Mouse (Mus musculus) myocyte (in vitro differentiated cells): ENCODE measurements around the gene Ccdc171.

Source experiments
- CEBPB ChIP-seq: IDR thresholded peaks from 2 replicates; pipeline ENCODE4 v1.6.1; 2011; ENCODE audit warnings: mild to moderate bottlenecking, moderate library complexity; ENCODE audit not compliant: poor library complexity, insufficient read depth, severe bottlenecking
- E2F4 ChIP-seq: IDR thresholded peaks from one replicate; pipeline ENCODE4 v1.6.1; 2011; ENCODE audit warnings: mild to moderate bottlenecking, control low read depth, moderate library complexity; ENCODE audit not compliant: insufficient read depth
- POLR2A ChIP-seq: IDR thresholded peaks from one replicate; pipeline ENCODE4 v1.6.1; 2011; ENCODE audit warnings: low read depth, mild to moderate bottlenecking, control low read depth, moderate library complexity; ENCODE audit not compliant: insufficient read length
- POLR2AphosphoS2 ChIP-seq: IDR thresholded peaks from one replicate; pipeline ENCODE4 v1.6.1; 2011; ENCODE audit warnings: low read depth, control low read depth; ENCODE audit not compliant: insufficient read length
- SRF ChIP-seq: IDR thresholded peaks from one replicate; pipeline ENCODE4 v1.6.1; 2011; ENCODE audit warnings: low read depth; ENCODE audit not compliant: control insufficient read depth, insufficient read length

DNA sequence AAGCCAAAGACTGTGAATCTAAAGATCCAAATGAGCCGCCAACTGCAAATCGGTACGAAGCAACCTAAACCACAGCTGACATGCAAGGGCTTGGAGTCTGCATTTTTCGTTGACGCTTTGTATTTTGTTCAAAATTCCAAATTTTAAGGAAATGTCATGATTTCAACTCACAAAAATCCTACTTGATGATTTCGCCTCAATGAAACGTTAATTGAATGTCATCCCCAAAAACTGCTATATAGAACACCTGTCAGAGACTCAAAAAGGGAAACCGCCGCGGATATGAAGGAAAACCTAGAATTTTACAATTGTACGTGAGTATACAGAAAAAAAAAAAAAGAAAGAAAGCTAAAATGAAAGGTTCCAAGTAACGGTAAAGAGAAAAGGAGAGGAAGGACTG lies 40.1 kb upstream of the Ccdc171 start:
- no peak for TF ChIP-seq E2F4
- no peak for TF ChIP-seq SRF
- no peak for TF ChIP-seq POLR2A
- TF ChIP-seq POLR2AphosphoS2 = no peak
- TF ChIP-seq CEBPB = no peak
